Mouse (Mus musculus): ENCODE data around the gene Gm21964. TPM values are rescaled to one million over a fixed set of nuclear protein-coding genes. Genes with fewer than 3 reads are reported as not detected.

The Gm21964 gene
- polyA plus RNA-seq, 1 experiment from 2014 or later, result not detected

GRCm38 (mm10) chr8:110079282-110080221 lies 21.5 kb upstream of the Gm21964 start, which contains the start of gene Zfp612:
TSS of gene Zfp612 (plus strand) at chr8:110079746.
- Histone ChIP-seq H3K9me3 (replicated peaks; ENCODE audit: control insufficient read depth, low read length) (no peaks in the 10 kb centered on the region), H3K27me3 (ENCODE audit: control insufficient read depth, insufficient read depth, low read length) (no peaks in the 10 kb centered on the region), H3K4me1 (ENCODE audit: control insufficient read depth, insufficient read depth, low read length) (no peaks in the 10 kb centered on the region), H3K36me3 (ENCODE audit: control insufficient read depth, insufficient read depth, low read length) (no peaks in the 10 kb centered on the region), H3K4me2 (peak within 1 kb of the TSS; percentile 90), H3K27ac (ENCODE audit: low read depth, low read length) (no peak within 1 kb of the TSS), H3K4me3 (ENCODE audit: low read depth, low read length) (peak within 1 kb of the TSS; percentile 76), H3K9ac (ENCODE audit: low read depth, low read length) (peak within 1 kb of the TSS; percentile 74)
- ATAC-seq (replicated peaks; ENCODE audit: insufficient number of reproducible peaks, low FRiP score, low TSS enrichment), result peak; percentile 80; the same call in 1 of the 2 replicates
- WGBS (ENCODE audit: insufficient replicate concordance), result 6% methylated on average over 54 of the region's 54 CpGs

- Histone ChIP-seq H3K27me3 (ENCODE audit: control insufficient read depth, insufficient read depth, low read length) (no peaks in the 10 kb centered on the region), H3K27ac (ENCODE audit: low read depth, low read length) (no peak overlapping the region), H3K4me2 (no peak overlapping the region), H3K4me3 (ENCODE audit: low read depth, low read length) (no peak overlapping the region), H3K4me1 (ENCODE audit: control insufficient read depth, insufficient read depth, low read length) (no peaks in the 10 kb centered on the region), H3K36me3 (ENCODE audit: control insufficient read depth, insufficient read depth, low read length) (peaks cover 2% of the 10 kb centered on the region; the same call in 1 of the 2 replicates), H3K9ac (ENCODE audit: low read depth, low read length) (no peak overlapping the region), H3K9me3 (replicated peaks; ENCODE audit: control insufficient read depth, low read length) (peaks cover 3% of the 10 kb centered on the region; the same call in 1 of the 2 replicates)
- WGBS (ENCODE audit: insufficient replicate concordance), result 78% methylated on average over 11 of the region's 11 CpGs
- no peak for ATAC-seq (replicated peaks; ENCODE audit: insufficient number of reproducible peaks, low FRiP score, low TSS enrichment)
Observed at GRCm38 (mm10) chr8:110082416-110083105, 18.4 kb upstream of the Gm21964 start.

DNA sequence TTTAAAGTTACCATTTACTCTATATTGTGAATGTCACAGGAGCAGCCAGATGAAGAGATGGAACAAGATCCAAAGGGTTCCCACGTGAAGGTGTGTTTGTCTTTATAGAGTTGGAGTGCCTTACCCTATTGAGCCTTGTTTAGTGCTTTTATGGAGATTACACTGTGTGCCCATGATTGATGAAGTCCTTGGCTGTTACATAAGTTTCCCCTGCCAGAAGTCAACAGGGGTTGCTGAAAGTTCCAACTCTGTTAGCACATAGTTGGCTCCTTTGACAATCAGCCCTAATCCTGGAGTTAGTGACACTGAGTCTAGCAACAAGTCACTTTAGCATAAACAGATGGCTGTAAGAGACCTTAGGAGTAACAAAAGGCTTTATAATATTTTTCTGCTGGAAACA lies 9.1 kb upstream of the Gm21964 start:
- peaks cover 18% of the 10 kb centered on the region for H3K9me3 ChIP-seq (replicated peaks; ENCODE audit: control insufficient read depth, low read length)
- no peak for ATAC-seq (replicated peaks; ENCODE audit: insufficient number of reproducible peaks, low FRiP score, low TSS enrichment)

GRCm38 (mm10) chr8:110101676-110102075 lies 669 bp downstream of the Gm21964 start:
- no peak overlapping the region for H3K4me3 ChIP-seq (ENCODE audit: low read depth, low read length)
- H3K9ac ChIP-seq (ENCODE audit: low read depth, low read length), result no peak overlapping the region
- WGBS (ENCODE audit: insufficient replicate concordance), result 82% methylated on average over 15 of the region's 15 CpGs
- no peak for ATAC-seq (replicated peaks; ENCODE audit: insufficient number of reproducible peaks, low FRiP score, low TSS enrichment)
- no peaks in the 10 kb centered on the region for H3K36me3 ChIP-seq (ENCODE audit: control insufficient read depth, insufficient read depth, low read length)
- no peak overlapping the region for H3K27ac ChIP-seq (ENCODE audit: low read depth, low read length)
- H3K4me1 ChIP-seq (ENCODE audit: control insufficient read depth, insufficient read depth, low read length), result no peaks in the 10 kb centered on the region
- no peaks in the 10 kb centered on the region; the same call in 1 of the 2 replicates for H3K27me3 ChIP-seq (ENCODE audit: control insufficient read depth, insufficient read depth, low read length)
- H3K4me2 ChIP-seq, result no peak overlapping the region
- H3K9me3 ChIP-seq (replicated peaks; ENCODE audit: control insufficient read depth, low read length), result no peaks in the 10 kb centered on the region

More for the DNA sequence above, 9.1 kb upstream of the Gm21964 start:
- Histone ChIP-seq H3K4me2 (no peak overlapping the region), H3K9ac (ENCODE audit: low read depth, low read length) (no peak overlapping the region), H3K27me3 (ENCODE audit: control insufficient read depth, insufficient read depth, low read length) (no peaks in the 10 kb centered on the region), H3K27ac (ENCODE audit: low read depth, low read length) (no peak overlapping the region), H3K4me1 (ENCODE audit: control insufficient read depth, insufficient read depth, low read length) (no peaks in the 10 kb centered on the region), H3K36me3 (ENCODE audit: control insufficient read depth, insufficient read depth, low read length) (peaks cover 17% of the 10 kb centered on the region), H3K4me3 (ENCODE audit: low read depth, low read length) (no peak overlapping the region)
- 62% methylated on average over 1 of the region's 1 CpGs for WGBS (ENCODE audit: insufficient replicate concordance)

DNA sequence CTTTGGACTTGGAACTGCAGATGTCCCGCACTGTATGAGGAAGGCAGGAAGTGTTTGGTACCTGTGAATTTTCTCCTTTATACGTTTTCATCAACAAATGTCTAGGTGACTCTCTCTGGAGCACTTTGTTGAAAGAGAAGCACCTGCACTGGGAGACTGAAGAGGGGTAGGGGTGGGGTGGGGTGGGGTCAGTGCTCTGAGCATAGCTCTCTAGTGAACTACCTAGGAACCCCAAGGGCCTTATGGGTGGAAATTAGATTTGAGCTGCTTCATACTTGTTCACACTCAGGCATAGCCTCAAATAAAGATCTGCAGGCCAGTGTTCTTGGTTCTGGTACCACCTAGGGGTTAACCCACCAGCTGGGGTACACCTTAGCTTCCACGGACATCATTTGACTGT lies 1.6 kb downstream of the Gm21964 start, which contains the start of gene Gm17720:
Gene Gm17720, minus strand, starts transcription at position 101 of the 400 bp plus-strand sequence.
- ATAC-seq (replicated peaks; ENCODE audit: insufficient number of reproducible peaks, low FRiP score, low TSS enrichment), result no peak
- Histone ChIP-seq H3K27me3 (ENCODE audit: control insufficient read depth, insufficient read depth, low read length) (no peaks in the 10 kb centered on the region; the same call in 1 of the 2 replicates), H3K9ac (ENCODE audit: low read depth, low read length) (no peak within 1 kb of the TSS), H3K27ac (ENCODE audit: low read depth, low read length) (no peak within 1 kb of the TSS), H3K4me3 (ENCODE audit: low read depth, low read length) (no peak within 1 kb of the TSS), H3K4me1 (ENCODE audit: control insufficient read depth, insufficient read depth, low read length) (no peaks in the 10 kb centered on the region), H3K9me3 (replicated peaks; ENCODE audit: control insufficient read depth, low read length) (no peaks in the 10 kb centered on the region), H3K4me2 (no peak within 1 kb of the TSS), H3K36me3 (ENCODE audit: control insufficient read depth, insufficient read depth, low read length) (no peaks in the 10 kb centered on the region)
- 79% methylated on average over 3 of the region's 3 CpGs for WGBS (ENCODE audit: insufficient replicate concordance)

DNA sequence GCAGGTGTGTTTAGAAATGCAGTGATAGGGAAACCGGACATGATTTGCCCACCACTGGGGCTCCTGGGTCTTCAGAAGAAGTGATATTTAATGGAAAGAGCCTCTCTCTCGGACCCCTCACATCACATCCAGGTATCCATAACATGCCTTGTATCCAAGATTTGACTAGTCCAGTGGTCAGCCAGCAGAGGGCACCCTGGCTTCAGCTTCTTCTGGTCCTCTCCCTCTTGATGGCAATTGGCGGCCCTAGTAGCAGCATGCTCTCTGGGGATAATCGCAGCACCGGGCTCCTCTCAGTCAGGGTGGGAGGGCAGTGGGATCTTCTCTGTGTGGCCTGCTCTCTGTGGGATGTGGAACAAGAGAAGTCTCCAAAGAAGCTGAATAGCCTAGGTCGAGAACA lies 18.7 kb downstream of the Gm21964 start:
- Histone ChIP-seq H3K4me1 (ENCODE audit: control insufficient read depth, insufficient read depth, low read length) (no peaks in the 10 kb centered on the region), H3K27ac (ENCODE audit: low read depth, low read length) (no peak overlapping the region), H3K9ac (ENCODE audit: low read depth, low read length) (no peak overlapping the region), H3K36me3 (ENCODE audit: control insufficient read depth, insufficient read depth, low read length) (no peaks in the 10 kb centered on the region), H3K27me3 (ENCODE audit: control insufficient read depth, insufficient read depth, low read length) (no peaks in the 10 kb centered on the region), H3K9me3 (replicated peaks; ENCODE audit: control insufficient read depth, low read length) (no peaks in the 10 kb centered on the region), H3K4me3 (ENCODE audit: low read depth, low read length) (no peak overlapping the region), H3K4me2 (no peak overlapping the region)
- ATAC-seq (replicated peaks; ENCODE audit: insufficient number of reproducible peaks, low FRiP score, low TSS enrichment), result no peak
- WGBS (ENCODE audit: insufficient replicate concordance), result 40% methylated on average over 6 of the region's 6 CpGs

DNA sequence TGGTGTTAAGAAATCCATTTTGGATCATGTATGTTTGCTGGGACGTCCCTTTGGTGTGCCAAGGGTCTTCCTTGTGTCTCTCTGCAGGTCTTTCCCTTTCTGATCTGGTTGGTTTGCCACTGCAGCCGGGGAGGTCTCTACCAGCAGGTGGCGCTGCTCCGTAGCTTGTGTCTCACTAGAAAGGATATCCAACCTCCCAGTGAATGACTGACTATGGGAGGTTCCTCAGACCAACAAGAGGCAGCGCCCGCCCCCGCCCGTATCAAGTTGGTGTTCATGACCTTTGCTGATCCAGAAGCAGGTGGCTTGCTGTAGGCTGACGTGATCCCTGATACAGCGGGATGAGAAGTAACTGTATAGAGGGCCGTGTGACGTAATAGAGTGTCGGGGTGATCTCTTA lies 29.5 kb downstream of the Gm21964 start:
- WGBS (ENCODE audit: insufficient replicate concordance), result 22% methylated on average over 13 of the region's 13 CpGs
- no peaks in the 10 kb centered on the region for H3K27me3 ChIP-seq (ENCODE audit: control insufficient read depth, insufficient read depth, low read length)
- H3K4me3 ChIP-seq (ENCODE audit: low read depth, low read length), result no peak overlapping the region
- H3K27ac ChIP-seq (ENCODE audit: low read depth, low read length), result no peak overlapping the region
- no peak overlapping the region for H3K4me2 ChIP-seq
- no peaks in the 10 kb centered on the region for H3K9me3 ChIP-seq (replicated peaks; ENCODE audit: control insufficient read depth, low read length)
- no peak overlapping the region for H3K9ac ChIP-seq (ENCODE audit: low read depth, low read length)
- H3K4me1 ChIP-seq (ENCODE audit: control insufficient read depth, insufficient read depth, low read length), result no peaks in the 10 kb centered on the region
- no peaks in the 10 kb centered on the region for H3K36me3 ChIP-seq (ENCODE audit: control insufficient read depth, insufficient read depth, low read length)
- ATAC-seq (replicated peaks; ENCODE audit: insufficient number of reproducible peaks, low FRiP score, low TSS enrichment), result no peak

DNA sequence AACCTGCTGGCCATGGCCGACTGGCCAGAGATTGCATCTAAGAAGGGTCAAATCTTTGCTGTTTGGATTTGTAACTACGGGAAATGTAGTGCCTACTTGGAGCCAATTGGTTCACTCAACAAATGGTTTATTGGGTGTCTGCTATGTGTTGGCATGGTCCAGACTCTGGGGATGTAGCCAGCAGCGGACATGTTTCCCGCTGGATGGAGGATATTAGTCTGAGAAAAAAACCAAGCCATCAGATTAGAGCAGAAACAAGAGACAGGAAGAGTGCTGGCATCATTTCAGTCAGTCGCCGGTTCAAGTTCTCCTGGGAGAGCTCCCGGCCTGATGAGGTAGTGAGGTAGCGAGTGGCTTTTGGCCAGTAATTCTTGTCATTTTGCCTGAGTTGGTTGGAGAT lies 33.2 kb downstream of the Gm21964 start:
- Histone ChIP-seq H3K27ac (ENCODE audit: low read depth, low read length) (no peak overlapping the region), H3K4me3 (ENCODE audit: low read depth, low read length) (no peak overlapping the region), H3K4me1 (ENCODE audit: control insufficient read depth, insufficient read depth, low read length) (no peaks in the 10 kb centered on the region), H3K9ac (ENCODE audit: low read depth, low read length) (no peak overlapping the region), H3K27me3 (ENCODE audit: control insufficient read depth, insufficient read depth, low read length) (no peaks in the 10 kb centered on the region), H3K36me3 (ENCODE audit: control insufficient read depth, insufficient read depth, low read length) (no peaks in the 10 kb centered on the region), H3K4me2 (no peak overlapping the region), H3K9me3 (replicated peaks; ENCODE audit: control insufficient read depth, low read length) (no peaks in the 10 kb centered on the region)
- no peak for ATAC-seq (replicated peaks; ENCODE audit: insufficient number of reproducible peaks, low FRiP score, low TSS enrichment)
- WGBS (ENCODE audit: insufficient replicate concordance), result 84% methylated on average over 8 of the region's 8 CpGs

Data from heart, embryonic 11.5 days (tissue).